Mouse (Mus musculus): ENCODE data around the gene Spag17.

Spag17 gene

GRCm38 (mm10) chr3:100180471-100180870 lies 295.3 kb downstream of the Spag17 start:
- no peak for DNase-seq

DNA sequence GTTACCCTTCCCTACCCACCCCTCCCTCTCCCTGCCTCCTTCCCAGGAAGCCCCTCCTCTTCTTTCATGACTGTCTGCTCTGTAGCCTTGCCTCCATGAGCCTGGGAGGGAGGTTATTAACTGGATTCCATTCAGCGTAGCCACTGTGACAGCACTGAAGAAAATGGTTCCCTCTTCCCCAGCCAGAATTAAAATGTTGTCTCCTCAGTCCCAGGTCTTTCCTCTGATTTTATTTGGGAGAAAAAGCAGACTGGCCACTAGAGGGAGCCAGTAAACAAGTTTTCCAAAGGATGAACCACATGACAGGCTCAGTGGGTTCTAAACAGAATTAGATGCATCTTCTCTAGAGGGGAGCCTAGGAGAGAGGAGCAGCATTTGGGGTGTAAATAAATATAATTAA lies 304.2 kb downstream of the Spag17 start:
- peak; percentile 72 for DNase-seq

DNA sequence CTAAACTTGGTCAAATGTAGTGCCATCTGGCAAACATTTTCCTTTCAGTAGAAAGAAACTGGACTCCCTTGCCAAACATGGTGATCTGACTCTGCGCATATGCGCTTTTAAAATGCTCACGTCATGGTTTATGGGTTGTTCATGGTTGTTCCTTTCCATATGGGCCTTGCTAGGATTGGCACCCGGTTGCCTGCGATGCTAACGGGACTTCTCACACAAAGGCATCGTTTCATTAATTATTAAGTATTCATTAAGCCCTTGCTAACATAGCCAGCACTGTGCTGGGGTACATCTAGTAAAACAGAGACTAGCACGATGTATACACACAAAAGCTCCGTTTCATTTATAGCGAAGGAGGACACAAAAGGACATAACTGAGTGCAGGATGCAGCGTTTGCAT lies 304.7 kb downstream of the Spag17 start:
- no peak for DNase-seq

All from right cerebral cortex, adult 18-20 months (tissue).